Mouse (Mus musculus) cerebellum, adult 2 months (tissue): ENCODE measurements at regions not wholly inside any gene's neighbourhood (a gene's known extent, or its start where the extent isn't known, plus 50 kb on each side); places are given as distances from the start of the nearest gene placed in this dataset.
"Not testable (repeated sequence)": the region's sequence is repeated elsewhere in the genome, so short reads cannot be mapped to it uniquely, and the experiment has no call there.

Source experiments
- DNase-seq, 2 experiments: peaks; one replicate each; pipeline ENCODE4 v3.0.0; 2021
- H3K27ac ChIP-seq: fragments of 200-500 bp; 2 replicates; pipeline ENCODE4 v1.5.1; 2012; ENCODE audit warnings: low read length, control low read depth, inconsistent platforms; ENCODE audit not compliant: insufficient read depth
- H3K27me3 ChIP-seq: fragments of 200-500 bp; 2 replicates; pipeline ENCODE4 v1.6.1; 2012; ENCODE audit warnings: inconsistent platforms, mild to moderate bottlenecking, low read length, moderate library complexity; ENCODE audit not compliant: control insufficient read depth, insufficient read depth
- H3K4me1 ChIP-seq: fragments of 200-500 bp; 2 replicates; pipeline ENCODE4 v1.6.1; 2011; ENCODE audit warnings: low read length; ENCODE audit not compliant: control insufficient read depth, insufficient read depth
- H3K4me3 ChIP-seq: fragments of 200-500 bp; replicated peaks from 2 replicates; pipeline ENCODE3; 2011; ENCODE audit warnings: mild to moderate bottlenecking, low read depth, low read length, control low read depth; ENCODE audit not compliant: insufficient read depth
- CTCF ChIP-seq: fragments of 200-500 bp; IDR thresholded peaks from 2 replicates; pipeline ENCODE4 v1.5.1; 2011; ENCODE audit warnings: low read depth, mild to moderate bottlenecking, control low read depth, low read length, moderate library complexity, borderline replicate concordance; ENCODE audit not compliant: insufficient read depth
- POLR2A ChIP-seq: fragments of 200-500 bp; IDR thresholded peaks from 2 replicates; pipeline ENCODE4 v1.6.1; 2011; ENCODE audit warnings: low read length, control low read depth, borderline replicate concordance; ENCODE audit not compliant: insufficient read depth
- WGBS: fragments of 180-500 bp; shearing (Covaris S2); methylation state at CpG from one replicate; pipeline ENCODE4 v1.1.7; 2018; 5-methylcytosine and 5-hydroxymethylcytosine counted together

- Histone ChIP-seq H3K27me3 (no peaks in the 10 kb centered on the region), H3K4me1 (no peaks in the 10 kb centered on the region), H3K27ac (no peak overlapping the region), H3K4me3 (no peak overlapping the region)
- TF ChIP-seq CTCF, result no peak
- no peak for DNase-seq
- 97% methylated on average over 9 of the region's 9 CpGs for WGBS
Measured at GRCm38 (mm10) chr4:71488059-71488458, 269.7 kb downstream of the Gm11232 start.

GRCm38 (mm10) chr4:71480960-71481359 lies 276.8 kb downstream of the Gm11232 start:
- WGBS, result 86% methylated on average over 2 of the region's 2 CpGs
- Histone ChIP-seq H3K4me3 (no peak overlapping the region), H3K27me3 (no peaks in the 10 kb centered on the region), H3K4me1 (no peaks in the 10 kb centered on the region), H3K27ac (no peak overlapping the region)
- DNase-seq, result no peak
- no peak for TF ChIP-seq POLR2A
- TF ChIP-seq CTCF, result no peak

GRCm38 (mm10) chr4:71470580-71470979 lies 287.2 kb downstream of the Gm11232 start:
- no peak for TF ChIP-seq POLR2A
- TF ChIP-seq CTCF, result no peak
- no peak for DNase-seq
- Histone ChIP-seq H3K27ac (no peak overlapping the region), H3K4me3 (no peak overlapping the region), H3K4me1 (no peaks in the 10 kb centered on the region), H3K27me3 (no peaks in the 10 kb centered on the region; the same call in 1 of the 2 replicates)

GRCm38 (mm10) chr4:71454811-71455210 lies 303.0 kb downstream of the Gm11232 start:
- Histone ChIP-seq H3K4me3 (no peak overlapping the region), H3K27ac (no peak overlapping the region), H3K4me1 (no peaks in the 10 kb centered on the region), H3K27me3 (no peaks in the 10 kb centered on the region; the same call in 1 of the 2 replicates)
- 21% methylated on average over 3 of the region's 3 CpGs for WGBS
- no peak for DNase-seq
- TF ChIP-seq CTCF (no peak), POLR2A (no peak)

GRCm38 (mm10) chr4:71453499-71453898 lies 304.3 kb downstream of the Gm11232 start:
- Histone ChIP-seq H3K4me3 (no peak overlapping the region), H3K27me3 (no peaks in the 10 kb centered on the region; the same call in 1 of the 2 replicates), H3K4me1 (no peaks in the 10 kb centered on the region), H3K27ac (no peak overlapping the region)
- 90% methylated on average over 3 of the region's 3 CpGs for WGBS
- DNase-seq, result no peak
- TF ChIP-seq CTCF (no peak), POLR2A (no peak)

- TF ChIP-seq CTCF (no peak), POLR2A (no peak)
- no peak for DNase-seq
- Histone ChIP-seq H3K4me3 (no peak overlapping the region), H3K4me1 (no peaks in the 10 kb centered on the region), H3K27me3 (no peaks in the 10 kb centered on the region; the same call in 1 of the 2 replicates), H3K27ac (no peak overlapping the region)
- 69% methylated on average over 2 of the region's 2 CpGs for WGBS
Measured at GRCm38 (mm10) chr4:71446461-71446860, 311.3 kb downstream of the Gm11232 start.

- Histone ChIP-seq H3K4me3 (no peak overlapping the region), H3K27me3 (no peaks in the 10 kb centered on the region; the same call in 1 of the 2 replicates), H3K27ac (no peak overlapping the region), H3K4me1 (no peaks in the 10 kb centered on the region)
- TF ChIP-seq POLR2A (no peak), CTCF (no peak)
- WGBS, result 94% methylated on average over 3 of the region's 3 CpGs
- no peak for DNase-seq
Measured at GRCm38 (mm10) chr4:71431245-71431929, 326.4 kb downstream of the Gm11232 start.

- DNase-seq, H3K4me3 ChIP-seq, H3K4me1 ChIP-seq, H3K27me3 ChIP-seq, H3K27ac ChIP-seq: not testable (repeated sequence)
- 94% methylated on average over 7 of the region's 7 CpGs for WGBS
Measured at GRCm38 (mm10) chr4:71422121-71422520, 335.6 kb downstream of the Gm11232 start.
